Comparison of ENCODE assay signal across 11 mouse cellular contexts in the genomic region with DNA sequence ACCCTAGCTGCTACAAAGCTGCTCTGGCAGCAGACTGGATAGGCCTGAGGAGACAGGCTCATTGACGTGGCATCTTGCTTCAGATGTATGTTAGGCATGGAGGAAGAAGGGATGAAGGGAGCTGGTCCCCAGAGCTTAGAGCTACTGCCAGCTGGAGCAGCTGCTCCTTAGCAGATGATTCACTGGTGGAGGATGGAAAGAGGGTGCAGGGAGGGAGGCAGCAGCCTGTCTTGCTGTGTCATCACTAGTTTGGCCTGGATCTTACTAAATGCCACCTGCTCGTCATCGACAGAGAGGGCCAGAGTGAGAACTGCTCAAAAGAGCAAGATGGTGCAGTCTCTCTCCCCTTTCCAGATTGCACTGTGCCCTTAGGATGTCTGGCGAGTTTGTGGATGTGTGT. TPM values are rescaled to one million over a fixed set of nuclear protein-coding genes. Genes with fewer than 3 reads are reported as not detected.
A peak's percentile ranks its signal among the peaks of the same experiment; 100 is the strongest.
DNase-seq lines count a peak whose midpoint lies in the region; TF ChIP-seq lines count a peak whose summit lies in the region.
"Had no signal": no experiment of that assay in that cellular context is flagged by ENCODE, and none has a peak within 500 bp of the region (broad histone marks: within the 10 kb centered on the region; RNA-seq: fewer than 3 reads in every experiment).

No protein-coding gene starts in this region.

- no peak overlapping the region for H3ac ChIP-seq in C2C12 (ENCODE audit: control insufficient read depth, insufficient read length, low read depth)

- peaks cover 30% of the 10 kb centered on the region for H3K79me3 ChIP-seq in C2C12 (ENCODE audit: low read depth)

- peak; percentile 82 to 86 for DNase-seq in adrenal gland, adult (ENCODE audit: inconsistent age in 2 of 2, low spot score in 1 of 2)
- DNase-seq in adrenal gland, postnatal 4 days (ENCODE audit: low spot score in 2 of 2): no peak
- DNase-seq in cerebellum, postnatal 14 days: peak; percentile 27 to 42
- DNase-seq in left cerebral cortex, adult 9 months (ENCODE audit: low spot score in 2 of 2): peak; percentile 70 to 82
- DNase-seq in embryo, embryonic 9.5 days (ENCODE audit: extremely low spot score): no peak
- DNase-seq in heart, postnatal 10 days: no peak
- DNase-seq in kidney, postnatal 14 days: no peak
- DNase-seq: thymus, postnatal 36 days had no signal

- peaks cover 65% of the 10 kb centered on the region for H3K36me3 ChIP-seq in C2C12 (ENCODE audit: control insufficient read depth, insufficient read depth)

- no peaks in the 10 kb centered on the region for H3K27me3 ChIP-seq in C2C12 (ENCODE audit: control insufficient read depth, insufficient read depth, insufficient read length)
- H3K27me3 ChIP-seq: embryonic facial prominence, embryonic 15.5 days; heart, embryonic 15.5 days had no signal

- H3K4me3 ChIP-seq in C2C12 (ENCODE audit: insufficient read depth, poor library complexity, severe bottlenecking): no peak overlapping the region
- H3K4me3 ChIP-seq: embryonic facial prominence, embryonic 15.5 days; heart, embryonic 15.5 days had no signal

- peaks cover 53% of the 10 kb centered on the region for H3K79me2 ChIP-seq in C2C12 (ENCODE audit: control insufficient read depth, insufficient read depth)

- TF ChIP-seq CTCF in C2C12 (IDR thresholded peaks at IDR 0.05; ENCODE audit: control insufficient read depth, insufficient read depth, insufficient read length): no peak

- intact Hi-C loops in heart, postnatal 10 days (cut with DNase I): no loop called here

TF ChIP-seq in C2C12, 6 proteins besides CTCF, POLR2A, EP300 and RAD21:
- TF ChIP-seq MYOD1 (IDR thresholded peaks at IDR 0.05; ENCODE audit: control insufficient read depth, insufficient read length, low read depth): peak; percentile 33
- no peak for TF ChIP-seq MYOG (IDR thresholded peaks at IDR 0.05; ENCODE audit: control insufficient read depth, extremely low read depth, insufficient read length)
- TF ChIP-seq USF1 (IDR thresholded peaks at IDR 0.05; ENCODE audit: low read depth): no peak
- TF ChIP-seq MAX (IDR thresholded peaks at IDR 0.05): no peak
- TF ChIP-seq CEBPB (IDR thresholded peaks at IDR 0.05; ENCODE audit: low read depth): no peak
- no peak for TF ChIP-seq FOSL1 (IDR thresholded peaks at IDR 0.05; ENCODE audit: insufficient read depth, low read length, poor library complexity, severe bottlenecking)

RNA-seq across cellular contexts. Expression of gene Ensa, which starts 5.0 kb away (rescaled TPM):
- 10 to 100 TPM; 79.6 to 82.2 TPM for total RNA-seq in adrenal gland, postnatal 4 days (2021)
- polyA plus RNA-seq in C2C12 (2012; fragmentation: generic; extraction: Trizol): 42.0 TPM
- total RNA-seq in heart, postnatal 10 days (2021): 10 to 100 TPM; 61.4 to 63.6 TPM

RNA-seq across cellular contexts. Expression of gene Mcl1, which starts 28.8 kb away (rescaled TPM):
- total RNA-seq in adrenal gland, postnatal 4 days (2021): 100 to 1,000 TPM; 151 to 152 TPM
- polyA plus RNA-seq in C2C12 (2012; fragmentation: generic; extraction: Trizol): 46.4 TPM
- 100 to 1,000 TPM; 147 to 161 TPM for total RNA-seq in heart, postnatal 10 days (2021)

RNA-seq across cellular contexts. Expression of gene Golph3l, which starts 41.0 kb away (rescaled TPM):
- total RNA-seq in adrenal gland, postnatal 4 days (2021): 10 to 100 TPM; 45.6 to 46.4 TPM
- polyA plus RNA-seq in C2C12 (2012; fragmentation: generic; extraction: Trizol): 4.5 TPM
- 10 to 100 TPM; 20.1 to 23.0 TPM for total RNA-seq in heart, postnatal 10 days (2021)

RNA-seq across cellular contexts. Expression of gene Adamtsl4, which starts 58.0 kb away (rescaled TPM):
- total RNA-seq in adrenal gland, postnatal 4 days (2021): 1 to 10 TPM; 7.5 to 8.1 TPM
- 3.1 TPM for polyA plus RNA-seq in C2C12 (2012; fragmentation: generic; extraction: Trizol)
- 10 to 100 TPM; 32.2 to 37.4 TPM for total RNA-seq in heart, postnatal 10 days (2021)

Comparison
In these comparisons a context has a peak if more than half of its experiments do, and no peak if none do; other contexts are left out.
1. DNase-seq: peak in adrenal gland, adult (2 of 2), cerebellum, postnatal 14 days (2 of 2) and left cerebral cortex, adult 9 months (2 of 2); none in adrenal gland, postnatal 4 days (0 of 2), embryo, embryonic 9.5 days (single experiment), heart, postnatal 10 days (0 of 2) and kidney, postnatal 14 days (single experiment).